Mouse (Mus musculus) gastrocnemius, postnatal 4 days (tissue): ENCODE data around the gene Gjd3. TPM values are rescaled to one million over a fixed set of nuclear protein-coding genes. Genes with fewer than 3 reads are reported as not detected.
"Not testable (repeated sequence)": the region's sequence is repeated elsewhere in the genome, so short reads cannot be mapped to it uniquely, and the experiment has no call there.

ENCODE experiments used
- DNase-seq, 2 experiments: peaks; one replicate each; pipeline ENCODE4 v3.0.0; 2021 to 2022; ENCODE audit warnings: low spot score in 2 of 2, mixed read lengths in 2 of 2
- long read RNA-seq, 2 experiments: library from polyadenylated mRNA; stranded (forward); transcript quantifications; one replicate each; pipeline ENCODE4 v2.0.0; 2021
- total RNA-seq, 2 experiments: library from RNA; stranded (reverse); gene quantifications; 2 replicates each; pipeline ENCODE4 v1.2.3; 2021

Gene Gjd3
- total RNA-seq = under 1 TPM in 1 of 2 experiments, not detected in 1; 0.69 TPM
- long read RNA-seq, experiment 1, partial matches to known transcripts = 0 of 2 reads
- long read RNA-seq, experiment 1, other reads (novel, unspliced or antisense) = 1 of 2 reads
- long read RNA-seq, experiment 2, partial matches to known transcripts = 0 of 4 reads
- long read RNA-seq, experiment 2, other reads (novel, unspliced or antisense) = 2 of 4 reads

DNA sequence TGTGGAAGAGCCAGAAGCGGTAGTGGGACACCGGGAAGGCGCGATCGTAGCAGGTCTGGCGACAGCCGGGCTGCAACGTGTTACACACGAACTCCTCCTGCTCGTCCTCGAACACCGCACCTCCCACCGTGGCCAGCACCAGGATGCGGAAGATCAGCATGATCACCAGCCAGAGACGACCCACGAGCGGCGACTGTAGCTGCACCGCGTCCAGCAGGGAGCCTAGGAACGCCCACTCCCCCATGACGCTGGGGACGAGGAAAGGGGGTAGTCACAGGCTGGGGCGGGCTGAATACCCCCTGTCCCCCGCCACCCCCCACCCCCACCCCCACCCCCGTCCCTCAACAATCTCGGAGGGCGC lies at the start of gene Gjd3:
TSS of gene Gjd3 (minus strand) at position 244 of the 361 bp plus-strand sequence.
- no peak for DNase-seq

DNA sequence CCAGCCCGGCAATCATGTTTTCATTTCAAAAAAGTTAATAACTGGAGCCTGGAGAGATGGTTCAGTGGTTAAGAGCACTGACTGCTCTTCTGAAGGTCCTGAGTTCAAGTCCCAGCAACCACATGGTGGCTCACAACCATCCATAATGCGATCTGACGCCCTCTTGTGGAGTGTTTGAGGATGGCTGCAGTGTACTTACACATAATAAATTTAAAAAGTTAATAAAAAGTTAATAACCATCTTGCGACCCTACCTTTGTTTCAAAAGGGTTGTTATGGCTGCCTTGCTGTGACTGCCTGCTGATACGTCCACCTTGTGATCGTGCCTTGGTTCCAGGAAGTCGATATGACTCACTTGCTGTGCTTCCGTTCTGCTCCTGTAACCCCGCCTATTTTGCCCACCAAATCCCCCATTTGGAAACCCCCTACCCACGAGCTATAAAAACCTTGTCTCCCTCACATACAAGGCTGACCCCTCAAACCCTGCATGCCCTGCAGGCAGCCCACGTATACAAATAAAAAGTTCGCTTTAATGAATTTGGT lies 44.2 kb upstream of the Gjd3 start:
- no peak for DNase-seq

DNA sequence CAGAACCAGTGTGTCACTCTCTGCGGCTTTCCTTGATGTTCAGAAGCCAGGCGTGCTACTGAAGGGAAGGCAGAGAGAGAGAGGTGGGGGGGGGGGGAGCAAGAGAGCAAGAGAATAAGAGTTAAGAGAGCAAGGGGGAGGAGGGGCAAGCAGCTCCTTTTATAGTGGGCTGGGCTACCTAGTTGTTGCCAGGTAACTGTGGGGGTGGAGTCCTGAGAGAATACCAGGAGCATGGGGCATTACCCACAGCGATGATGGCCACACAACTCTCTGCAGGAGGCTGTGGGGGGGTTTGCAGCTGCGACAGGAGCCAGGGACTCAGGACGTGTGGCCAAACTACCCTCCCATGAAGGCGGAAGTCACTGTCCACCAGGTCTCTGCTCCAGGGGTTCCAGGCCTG lies 43.1 kb upstream of the Gjd3 start:
- DNase-seq = no peak

DNA sequence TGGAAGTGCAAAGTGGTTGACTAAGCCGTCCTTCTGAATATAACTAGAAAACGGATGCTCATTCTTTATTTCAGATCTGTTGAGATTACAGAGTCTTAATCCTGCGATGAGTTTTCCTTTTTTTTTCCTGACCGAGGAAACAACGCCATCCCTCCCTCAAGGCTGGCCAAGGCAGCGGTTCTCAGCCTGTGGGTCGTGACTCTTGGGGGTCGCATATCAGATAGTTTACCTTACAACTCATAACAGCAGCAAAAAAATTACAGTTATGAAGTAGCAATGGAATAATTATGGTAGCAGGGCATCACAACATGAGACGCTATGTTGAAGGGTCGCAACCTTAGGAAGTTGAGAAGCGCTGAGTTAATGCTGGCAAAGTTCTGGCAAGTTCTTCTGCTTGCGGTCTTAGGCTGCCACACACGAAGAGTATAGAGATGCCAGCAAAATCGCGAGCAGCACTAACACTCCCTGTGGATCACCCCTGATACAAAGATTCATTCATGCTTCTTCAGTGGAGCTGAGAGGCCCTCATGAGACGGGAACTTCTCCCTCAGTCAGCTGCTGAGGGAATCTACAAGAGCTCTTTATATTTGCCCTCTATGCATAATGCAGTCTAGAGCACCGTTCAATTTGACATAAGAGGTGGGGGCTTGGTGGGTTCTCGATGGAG lies 41.8 kb upstream of the Gjd3 start:
- no peak for DNase-seq

DNA sequence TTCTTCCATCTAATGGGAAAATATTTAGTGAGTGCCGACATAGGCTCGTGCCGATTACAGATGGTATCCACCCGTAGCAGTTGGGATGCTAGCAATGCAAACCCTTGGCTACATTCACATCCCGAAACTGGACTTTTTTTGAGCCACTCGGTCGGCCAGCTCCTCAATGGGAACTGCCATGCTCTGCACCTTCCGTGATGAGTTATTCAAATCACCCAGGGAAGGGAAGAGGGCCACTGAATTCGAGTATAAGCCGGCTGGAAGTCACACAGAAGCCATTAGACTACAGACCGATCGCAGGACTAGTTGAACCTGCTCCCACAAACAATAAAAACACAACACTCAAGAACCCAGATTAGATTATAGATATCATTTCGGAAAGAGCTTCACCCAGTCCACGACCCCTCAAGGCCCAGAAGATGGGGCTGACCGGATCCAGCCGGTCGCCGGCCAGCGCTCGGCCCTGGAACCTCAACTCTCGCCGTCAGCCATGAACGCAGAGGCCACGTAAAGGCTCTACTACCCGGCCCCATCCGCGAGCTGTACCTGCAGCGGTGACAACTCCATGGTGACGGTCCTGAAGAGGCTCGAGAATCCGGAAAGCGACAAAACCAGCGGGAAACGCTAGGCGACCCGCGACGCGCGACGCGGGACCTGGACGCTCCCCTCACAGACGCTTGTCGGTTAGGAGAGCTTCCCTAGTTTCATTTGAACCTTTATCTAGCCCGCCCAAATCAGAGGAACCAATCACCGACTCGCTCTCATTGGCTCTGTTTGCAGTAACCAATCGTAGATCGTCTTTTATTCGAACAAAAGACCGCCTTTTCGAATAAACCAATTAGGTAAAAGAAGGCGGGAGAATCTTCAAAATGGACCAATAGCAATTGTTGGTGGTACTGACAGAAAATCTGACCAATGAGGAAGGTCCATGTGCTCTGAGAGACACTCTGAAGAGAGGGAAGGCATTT lies 41.0 kb upstream of the Gjd3 start, which contains the start of gene Top2a:
TSS of gene Top2a (minus strand) at position 690 of the 968 bp plus-strand sequence.
- DNase-seq = peak; percentile 68 to 79

DNA sequence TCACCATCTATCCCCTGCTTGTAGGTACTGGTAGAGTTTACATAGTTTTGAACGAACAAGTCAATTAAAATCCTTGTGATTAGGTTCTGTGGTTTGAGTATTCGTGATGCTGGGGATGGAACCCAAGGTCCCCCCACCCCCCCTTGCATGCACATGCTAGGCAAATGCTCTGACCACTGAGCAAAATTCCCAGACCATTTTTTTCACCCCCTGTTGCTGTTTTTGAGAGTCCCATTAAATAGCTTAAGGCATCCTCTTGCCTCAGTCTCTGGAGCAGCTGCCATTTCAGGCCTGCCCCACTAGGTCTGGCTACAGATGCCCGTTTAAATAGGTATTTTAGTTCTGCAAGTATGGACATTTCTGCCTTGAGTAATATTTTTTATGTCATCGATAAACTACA lies 40.3 kb upstream of the Gjd3 start:
- no peak for DNase-seq

DNA sequence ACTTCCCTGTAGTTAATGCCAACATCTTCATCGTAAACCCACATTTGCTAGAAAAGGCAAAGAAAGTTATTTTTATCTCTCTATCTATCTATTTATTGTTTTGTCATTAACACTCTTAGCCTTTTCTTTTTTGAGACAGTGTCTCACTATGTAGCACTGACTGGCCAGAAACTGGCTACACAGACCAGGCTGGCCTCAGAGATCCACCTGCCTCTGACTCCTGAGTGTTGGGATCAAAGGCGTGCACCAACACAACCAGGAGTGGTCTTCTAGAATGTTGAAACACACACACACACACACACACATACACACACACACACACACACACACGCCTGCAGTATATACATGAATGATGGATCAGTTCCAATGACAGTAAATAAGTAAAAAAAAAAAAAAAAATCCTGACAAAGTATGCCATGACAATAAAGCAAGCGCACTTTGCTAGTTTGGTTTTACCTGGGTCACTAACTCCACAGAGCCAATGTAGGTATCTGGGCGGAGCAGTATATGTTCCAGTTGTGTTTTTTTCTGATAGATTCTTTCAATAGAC lies 39.6 kb upstream of the Gjd3 start:
- DNase-seq = no peak

DNA sequence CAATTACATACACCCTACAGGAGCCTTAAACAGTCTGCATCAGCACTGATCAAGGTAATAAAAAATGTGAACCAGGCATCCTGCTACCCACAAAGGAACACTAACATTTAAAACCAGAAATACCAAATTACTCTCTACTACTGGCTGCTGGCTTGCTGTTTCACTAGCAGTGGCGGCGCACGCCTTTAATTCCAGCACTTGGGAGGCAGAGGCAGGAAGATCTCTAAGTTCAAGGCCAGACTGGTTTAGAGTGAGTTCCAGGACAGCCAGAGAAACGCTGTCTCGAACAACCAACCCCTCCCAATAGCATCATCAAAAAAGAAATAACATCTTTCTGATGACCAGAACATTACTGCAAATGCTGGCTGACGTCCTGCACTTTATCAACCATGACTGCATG lies 37.0 kb upstream of the Gjd3 start:
- no peak for DNase-seq

DNA sequence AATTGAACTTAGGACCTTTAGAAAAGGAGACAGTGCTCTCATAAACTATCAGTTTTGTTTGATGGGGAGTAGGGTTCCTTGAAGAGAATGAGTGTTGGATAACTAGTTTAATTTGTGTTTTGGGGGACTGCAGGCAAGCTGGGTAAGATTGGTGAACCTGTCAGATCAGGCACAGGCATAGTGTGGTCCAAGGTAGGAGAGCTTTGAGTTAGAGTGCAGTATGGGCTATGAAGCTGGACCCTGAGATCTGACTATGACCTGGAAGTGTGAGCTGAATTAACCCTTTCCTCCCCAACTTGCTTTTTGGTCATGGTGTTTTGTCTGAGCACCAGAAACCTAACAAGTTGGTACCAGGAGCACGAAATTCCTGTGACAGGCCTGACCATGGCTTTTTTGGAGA lies 31.0 kb upstream of the Gjd3 start:
- DNase-seq = no peak

DNA sequence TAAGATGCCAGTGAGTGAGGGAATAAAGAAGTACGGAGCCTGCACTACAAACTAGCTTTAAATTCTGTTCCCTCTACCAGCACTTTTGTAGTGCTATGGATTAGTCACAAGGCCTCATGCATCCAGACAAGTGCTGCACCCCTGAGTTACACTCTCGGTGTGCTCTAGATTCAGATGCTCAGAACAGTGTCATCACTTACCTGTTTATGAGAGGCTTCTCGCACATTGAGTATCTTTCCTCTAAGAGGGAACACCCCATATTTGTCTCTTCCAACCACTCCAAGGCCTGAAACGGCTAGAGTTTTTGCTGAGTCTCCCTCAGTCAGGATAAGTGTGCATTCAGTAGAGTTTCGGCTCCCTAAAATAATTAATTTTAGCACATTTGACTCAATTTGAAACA lies 27.9 kb upstream of the Gjd3 start:
- DNase-seq = no peak

DNA sequence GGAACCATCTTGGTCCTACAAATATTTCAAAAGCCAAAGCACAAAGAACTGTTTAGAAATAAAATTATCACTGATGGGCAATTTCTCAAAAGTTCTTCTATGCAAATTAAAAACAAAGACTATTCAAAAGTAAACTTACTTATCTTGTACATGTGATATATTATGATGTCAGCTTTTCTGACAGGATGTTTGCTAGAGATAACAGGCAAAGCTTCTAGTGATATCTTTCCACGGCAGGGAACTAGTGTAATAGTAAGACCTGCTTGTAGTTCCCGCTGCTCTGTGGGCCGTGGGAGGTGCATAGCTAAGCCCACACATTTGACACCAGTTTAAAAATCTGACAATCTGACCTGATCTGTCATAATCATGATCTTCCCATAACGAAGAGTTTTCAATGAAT lies 27.3 kb upstream of the Gjd3 start:
- no peak for DNase-seq

DNA sequence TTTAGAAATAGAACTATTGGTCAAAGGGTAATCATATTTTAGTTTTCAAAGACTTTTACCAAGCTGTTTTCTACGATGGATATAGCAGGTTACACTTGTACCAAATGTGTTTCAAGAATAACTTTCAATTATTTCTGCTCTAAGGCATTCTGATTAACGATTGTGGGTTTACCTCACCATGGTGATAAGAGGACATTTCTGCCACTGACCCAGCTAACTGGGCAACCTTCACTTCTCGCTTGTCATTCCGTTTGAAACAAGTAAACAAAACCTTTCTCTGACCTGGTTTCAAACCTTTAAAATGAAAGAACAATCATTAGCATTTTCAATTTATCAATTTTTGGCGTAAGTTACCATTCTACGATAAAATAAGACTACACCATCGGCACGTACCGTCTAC lies 24.0 kb upstream of the Gjd3 start:
- no peak for DNase-seq

DNA sequence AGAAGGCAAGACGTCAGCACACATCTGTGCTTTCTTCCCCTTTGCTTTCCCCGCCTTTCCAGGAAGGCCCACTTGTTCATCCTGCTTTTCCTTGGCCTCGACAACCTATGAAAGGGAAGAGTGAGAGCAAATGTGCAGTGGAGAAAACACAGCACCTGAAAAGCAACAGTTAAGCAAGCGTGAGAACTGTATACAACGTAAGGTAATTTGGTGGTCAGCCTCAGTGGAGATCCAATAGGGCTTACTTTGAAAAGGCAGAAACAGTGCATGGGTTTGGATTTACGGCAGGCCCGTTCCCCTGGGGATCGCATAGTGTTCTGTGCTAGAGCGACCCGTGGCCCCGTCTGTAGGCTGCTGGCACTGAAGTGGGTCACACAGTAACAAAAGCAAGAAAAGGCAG lies 16.4 kb upstream of the Gjd3 start:
- DNase-seq = no peak

DNA sequence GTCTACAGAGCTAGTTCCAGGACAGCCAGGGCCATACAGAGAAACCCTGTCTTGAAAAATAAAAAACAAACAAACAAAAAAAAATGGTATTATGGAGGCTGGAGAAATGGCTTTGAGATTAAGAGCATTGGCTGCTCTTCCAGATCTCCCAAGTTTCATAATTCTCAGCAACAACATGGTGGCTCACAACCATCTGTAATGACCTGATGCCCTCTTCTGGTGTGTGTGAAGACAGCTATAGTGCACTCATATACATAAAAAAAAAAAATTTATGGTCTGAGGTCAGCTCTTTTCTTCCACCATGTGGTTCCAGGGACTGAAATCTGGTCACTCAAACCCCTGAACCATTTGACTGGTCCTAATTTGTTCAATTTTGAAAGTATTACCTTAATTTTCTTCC lies 16.0 kb upstream of the Gjd3 start:
- DNase-seq = no peak

DNA sequence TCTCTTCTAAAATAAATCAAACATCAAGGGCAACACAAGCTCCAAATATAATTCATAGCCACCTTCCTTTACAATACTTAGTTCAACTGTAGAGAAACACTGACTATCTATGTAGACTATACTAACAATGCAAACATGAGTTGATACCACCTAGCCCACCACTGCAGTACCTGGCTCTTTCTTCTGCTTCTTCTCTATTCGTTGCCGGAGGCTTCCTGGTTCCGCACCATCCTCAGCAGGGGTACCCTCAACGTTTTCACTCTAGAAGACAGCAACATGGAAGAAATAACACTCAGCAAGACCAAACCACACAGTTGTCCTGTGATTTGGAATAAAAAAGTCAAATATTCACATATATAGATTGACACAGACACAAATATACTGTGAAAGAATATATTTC lies 14.8 kb upstream of the Gjd3 start:
- no peak for DNase-seq

DNA sequence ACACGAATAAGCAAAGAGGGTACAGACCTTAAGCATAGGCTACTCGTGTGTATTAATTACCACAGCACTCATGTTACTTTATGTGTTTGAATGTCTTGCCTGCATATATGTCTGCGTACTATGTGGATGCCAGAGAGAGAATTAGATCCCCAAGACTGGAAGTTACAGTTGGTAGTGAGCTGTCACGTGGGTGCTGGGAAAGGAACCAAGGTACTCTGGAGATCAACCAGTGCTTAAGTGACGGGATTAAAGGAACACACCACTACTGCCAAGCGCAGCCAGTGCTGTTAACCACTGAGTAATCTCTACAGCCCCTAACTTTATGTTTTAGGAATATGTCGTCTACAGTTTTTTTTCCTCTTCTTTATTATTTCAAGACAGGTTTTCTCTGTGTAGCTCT lies 13.2 kb upstream of the Gjd3 start:
- DNase-seq = no peak

DNA sequence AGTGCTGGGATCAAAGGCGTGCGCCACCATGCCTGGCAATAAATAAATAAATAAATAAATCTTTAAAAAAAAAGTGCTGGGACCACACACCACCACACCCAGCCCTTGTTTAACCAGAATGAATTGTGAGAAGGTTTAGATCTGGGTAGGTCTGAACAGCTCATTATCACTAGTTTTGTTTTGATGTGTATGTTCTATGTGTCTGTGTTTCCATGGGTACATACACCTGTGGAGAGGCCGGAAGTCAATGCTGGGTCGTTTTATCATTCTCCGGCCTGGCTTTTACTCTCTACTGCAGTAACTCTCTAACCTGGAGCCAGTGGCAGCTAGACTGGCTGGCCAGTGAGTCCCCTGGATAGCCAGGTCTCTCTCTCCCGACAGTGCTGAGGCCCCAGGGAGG lies 8.1 kb upstream of the Gjd3 start:
- DNase-seq = no peak

DNA sequence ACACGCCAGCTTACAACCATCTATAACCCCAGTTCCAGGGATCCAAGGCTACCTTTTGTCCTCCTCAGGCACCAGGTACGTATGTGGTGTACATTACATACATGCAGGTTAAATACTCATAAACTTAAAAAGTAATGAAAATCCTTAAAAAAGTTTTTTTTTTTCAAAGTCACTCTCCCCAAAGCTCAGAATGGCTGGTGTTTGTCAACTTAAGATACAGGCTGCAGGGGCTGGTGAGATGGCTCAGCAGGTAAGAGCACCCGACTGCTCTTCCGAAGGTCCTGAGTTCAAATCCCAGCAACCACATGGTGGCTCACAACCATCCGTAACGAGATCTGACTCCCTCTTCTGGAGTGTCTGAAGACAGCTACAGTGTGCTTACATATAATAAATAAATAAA lies 5.4 kb upstream of the Gjd3 start:
- not testable (repeated sequence) for DNase-seq

DNA sequence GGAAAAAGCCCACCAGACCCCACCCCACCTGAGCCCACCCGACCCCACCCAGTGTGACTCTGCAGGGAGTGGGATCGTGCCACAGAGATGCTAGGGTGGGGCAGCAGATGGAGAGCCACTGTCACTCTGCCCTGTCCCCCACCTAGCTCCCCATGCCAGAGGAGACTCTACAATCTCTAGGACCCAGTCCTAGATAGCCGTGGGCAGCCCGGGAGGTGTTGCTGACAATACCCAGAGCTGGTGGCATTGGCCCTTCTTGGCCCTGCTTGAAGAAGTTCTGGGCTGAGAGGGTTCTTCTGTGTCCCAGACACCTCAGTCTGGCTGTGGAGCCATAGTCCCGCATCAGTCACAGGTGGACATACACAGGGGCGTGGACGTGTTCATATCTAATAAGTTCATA lies 2.7 kb upstream of the Gjd3 start:
- DNase-seq = no peak

DNA sequence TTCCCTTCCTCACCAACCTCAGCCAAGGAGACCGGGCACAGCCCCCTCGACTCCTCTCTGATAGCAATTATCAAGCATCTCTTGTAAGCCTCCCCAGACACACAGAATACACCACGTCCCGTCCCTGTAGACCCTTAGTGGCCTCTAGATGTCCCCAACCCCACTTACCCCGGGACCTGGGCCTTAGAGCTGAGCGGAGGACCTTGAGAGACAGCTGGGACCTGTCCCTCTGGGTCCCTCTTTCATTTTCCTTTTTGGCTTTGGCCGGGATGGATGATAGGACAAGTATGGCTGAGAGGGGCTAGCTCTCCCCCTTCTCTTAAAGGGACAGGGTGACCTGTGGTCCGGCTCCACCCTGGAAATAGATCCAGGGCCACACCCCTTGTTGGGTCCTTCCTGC lies 735 bp upstream of the Gjd3 start:
- DNase-seq = no peak

DNA sequence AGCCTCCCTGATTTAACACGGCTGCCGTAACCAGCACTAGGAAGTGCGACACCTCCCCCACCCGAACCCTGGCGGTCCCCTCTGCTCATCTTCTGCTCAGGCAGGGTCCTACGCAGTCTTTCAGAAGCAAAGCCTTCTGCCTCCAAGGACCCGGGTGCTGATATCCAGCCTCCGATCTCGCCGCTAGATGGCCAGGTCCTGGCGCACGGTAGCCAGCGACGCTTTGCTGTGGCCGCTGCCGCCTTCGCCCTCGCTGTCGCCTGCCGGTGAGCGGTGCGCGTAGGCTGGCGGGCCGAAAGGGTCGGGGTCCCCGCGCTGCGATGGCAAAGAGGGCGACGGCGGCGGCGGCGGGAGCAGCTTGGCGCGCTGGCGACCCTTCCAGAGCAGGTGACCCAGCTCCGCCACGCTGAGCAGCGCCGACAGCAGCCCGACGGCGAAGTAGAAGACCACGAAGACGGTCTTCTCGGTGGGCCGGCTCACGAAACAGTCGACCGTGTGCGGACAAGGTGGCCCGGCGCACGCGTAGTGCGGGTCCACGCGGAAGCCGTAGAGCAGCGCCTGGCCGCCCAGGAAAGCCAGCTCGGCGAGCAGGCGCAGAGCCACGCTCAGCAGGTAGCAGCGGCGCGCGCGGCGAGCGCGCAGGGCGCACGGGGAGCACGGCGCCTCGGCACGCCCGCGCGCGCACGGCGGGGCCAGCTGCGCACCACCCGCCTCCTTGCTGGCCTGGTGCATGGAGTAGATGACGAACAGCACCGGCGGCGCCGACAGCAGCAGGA lies 631 bp downstream of the Gjd3 start:
- DNase-seq = peak in 1 of 2 experiments; percentile 69
